Mouse (Mus musculus): ENCODE measurements at regions not wholly inside any gene's neighbourhood (a gene's known extent, or its start where the extent isn't known, plus 50 kb on each side); places are given as distances from the start of the nearest gene placed in this dataset.

DNA sequence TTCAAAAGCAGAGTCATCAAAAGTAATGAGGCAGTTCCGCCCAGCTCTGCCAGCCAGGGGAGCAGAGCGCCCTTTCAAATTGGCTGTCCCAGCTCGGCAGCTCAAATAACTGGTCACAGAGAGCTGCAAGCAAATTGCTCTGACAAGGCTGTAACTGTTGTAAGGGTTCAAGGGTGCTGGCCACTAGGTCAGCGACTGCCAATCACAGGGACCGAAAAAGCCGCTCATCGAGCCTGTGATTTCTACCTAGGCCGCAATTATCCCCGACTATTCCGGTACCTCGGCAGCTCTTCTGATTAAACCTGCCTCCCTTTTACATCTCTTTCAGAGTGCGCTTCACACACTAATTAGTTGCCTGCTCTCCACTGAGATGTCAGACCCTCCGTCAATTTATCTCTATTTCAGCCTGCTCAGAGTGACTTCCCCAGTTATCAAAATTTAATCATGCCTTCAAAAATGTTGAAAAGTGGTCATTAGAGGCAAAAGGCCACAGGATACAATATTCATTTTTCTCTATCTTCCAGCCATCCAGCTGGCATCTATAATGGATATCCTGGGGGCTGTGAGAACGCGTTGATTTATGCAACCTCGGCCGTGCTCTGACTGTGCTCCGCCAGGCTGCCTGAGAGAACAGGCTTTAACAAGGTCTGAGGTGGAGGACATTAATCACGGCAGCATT, 606.7 kb downstream of the Psat1 start:
- DNase-seq (ENCODE audit: low read depth, low spot score), result no peak
- WGBS, result 64% methylated on average over 19 of the region's 19 CpGs

DNA sequence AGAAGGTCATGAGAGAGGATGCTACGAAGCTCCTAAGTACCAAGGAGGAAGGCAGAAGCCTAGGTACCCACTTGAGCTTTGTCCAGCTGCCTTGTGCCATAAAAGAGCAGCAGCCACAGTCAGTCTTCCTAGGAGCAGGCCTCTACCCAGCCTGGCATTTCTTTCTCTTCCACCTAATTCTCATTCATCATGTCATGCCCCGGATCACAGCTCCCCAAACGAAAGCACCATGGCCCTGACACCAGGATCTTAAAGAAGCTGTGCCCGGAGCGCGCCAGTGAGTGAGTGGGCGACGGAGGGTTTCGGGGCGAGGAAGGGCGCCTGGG, 607.2 kb downstream of the Psat1 start:
- 59% methylated on average over 11 of the region's 11 CpGs for WGBS
- no peak for DNase-seq (ENCODE audit: low read depth, low spot score)

DNA sequence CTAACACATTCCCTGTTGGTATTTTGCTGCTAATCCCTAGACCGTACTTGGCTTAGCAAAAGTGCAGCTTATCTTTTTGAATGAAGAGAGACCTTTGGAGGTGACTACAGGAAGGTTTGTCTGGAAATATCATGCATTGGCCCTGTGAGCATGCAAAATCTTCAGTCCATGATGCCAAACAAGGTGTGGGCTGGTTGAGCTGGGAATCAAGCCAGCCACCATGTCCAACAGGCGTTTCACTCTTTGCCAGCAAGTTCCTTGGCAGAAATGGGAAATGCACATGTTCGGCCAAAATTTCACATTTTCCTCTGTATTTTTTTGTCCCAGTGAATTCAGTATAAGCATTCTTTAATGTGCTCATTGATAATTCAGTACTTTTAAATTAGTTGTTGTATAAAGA, 617.0 kb downstream of the Psat1 start:
- DNase-seq (ENCODE audit: low read depth, low spot score), result no peak
- 82% methylated on average over 3 of the region's 3 CpGs for WGBS

DNA sequence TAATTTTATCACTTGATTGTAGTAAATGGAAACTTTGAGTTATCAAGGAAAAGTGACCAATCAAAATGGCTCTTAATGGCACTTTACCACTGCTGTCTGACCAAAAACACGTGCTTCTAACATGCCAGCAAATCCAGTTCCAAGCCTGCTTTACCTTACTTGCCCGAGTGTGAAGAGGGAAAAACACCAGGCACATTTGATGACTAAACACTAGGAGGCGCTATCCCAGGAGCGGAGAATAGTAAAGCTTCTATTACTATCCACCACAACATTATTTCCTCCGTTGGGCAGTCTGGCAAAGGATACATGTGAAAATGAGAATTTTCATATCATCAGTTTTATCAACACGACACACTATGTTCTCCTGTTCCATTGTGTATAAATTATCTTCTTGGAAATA, 647.7 kb downstream of the Psat1 start:
- no peak for DNase-seq (ENCODE audit: low read depth, low spot score)
- WGBS, result 45% methylated on average over 6 of the region's 6 CpGs

DNA sequence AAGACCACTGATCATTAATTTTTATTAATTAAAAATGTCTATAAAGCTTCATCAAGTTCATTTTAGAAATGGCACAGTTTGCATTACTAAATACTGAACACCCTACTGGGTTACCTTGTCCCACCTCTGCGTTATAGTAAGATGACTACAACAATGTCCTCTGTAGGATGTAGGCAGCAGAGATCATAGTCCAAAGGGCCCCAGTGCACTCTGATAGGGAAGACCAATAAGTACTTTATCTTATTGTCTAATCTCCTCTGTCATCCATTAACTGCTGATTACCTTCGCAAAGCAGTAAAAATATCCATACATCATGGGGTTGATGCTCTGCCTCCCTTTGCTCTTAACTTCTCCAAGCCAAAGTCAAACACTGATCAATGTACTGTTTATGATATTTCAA, 662.1 kb downstream of the Psat1 start:
- no peak for DNase-seq (ENCODE audit: low read depth, low spot score)
- WGBS, result 52% methylated on average over 2 of the region's 2 CpGs

DNA sequence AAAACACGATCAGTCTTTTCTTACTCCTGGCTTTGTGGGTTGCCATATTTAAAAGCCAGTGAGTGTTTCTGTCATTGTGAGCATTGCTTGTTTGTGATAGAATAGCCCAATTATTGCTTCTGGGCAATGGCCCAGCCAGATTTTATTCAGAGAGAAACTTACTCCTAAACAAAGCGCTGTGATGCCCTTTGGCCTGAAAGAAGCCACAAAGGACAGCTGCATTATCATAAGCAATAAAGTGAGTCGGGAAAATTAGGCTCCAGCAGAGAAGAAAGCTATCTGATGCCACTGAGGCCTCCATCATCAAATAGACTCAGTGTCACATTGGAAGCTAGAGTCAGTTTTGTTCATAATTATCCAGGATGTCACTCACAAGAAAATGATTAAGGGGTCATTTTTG, 644.9 kb upstream of the Tle4 start:
- no peak for DNase-seq (ENCODE audit: low read depth, low spot score)
- WGBS, result 52% methylated on average over 3 of the region's 3 CpGs

DNA sequence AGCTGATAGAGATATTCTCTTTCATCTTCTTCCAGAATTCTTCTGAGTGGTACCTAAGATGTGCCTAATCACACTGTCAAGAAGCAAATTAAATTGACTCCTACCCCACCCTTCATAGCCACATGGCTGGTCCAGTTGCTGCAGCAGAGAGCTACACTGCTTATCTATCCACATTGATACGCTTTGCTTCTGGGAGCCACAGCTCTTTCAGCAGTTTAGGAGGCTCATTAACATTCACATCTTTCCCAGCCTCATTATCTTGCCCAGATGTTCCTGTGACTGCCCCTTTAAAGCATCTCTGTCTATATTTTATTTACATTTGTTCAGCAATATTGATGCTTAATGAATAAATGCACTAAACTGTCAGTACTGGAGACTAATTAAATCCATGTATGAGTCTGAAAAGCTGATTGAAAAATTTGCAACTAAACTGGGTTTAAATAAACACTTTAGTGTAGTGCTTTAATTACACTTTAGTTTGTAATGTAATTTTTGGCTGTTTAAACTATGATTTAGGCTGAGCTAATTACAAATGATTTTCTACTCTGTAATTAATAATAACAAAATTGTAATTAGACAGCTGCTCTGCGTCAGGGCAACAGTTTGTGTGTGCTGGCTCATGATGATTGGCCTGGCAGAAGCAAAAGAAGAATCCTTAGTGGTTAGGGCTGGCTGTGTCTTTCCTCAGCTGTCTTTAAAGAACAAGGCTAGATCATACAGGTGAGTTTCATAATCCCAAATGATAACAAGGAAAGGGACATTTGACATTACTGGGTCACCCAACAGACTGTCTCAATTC, 632.5 kb upstream of the Tle4 start:
- DNase-seq (ENCODE audit: low read depth, low spot score), result no peak
- 66% methylated on average over 2 of the region's 2 CpGs for WGBS

DNA sequence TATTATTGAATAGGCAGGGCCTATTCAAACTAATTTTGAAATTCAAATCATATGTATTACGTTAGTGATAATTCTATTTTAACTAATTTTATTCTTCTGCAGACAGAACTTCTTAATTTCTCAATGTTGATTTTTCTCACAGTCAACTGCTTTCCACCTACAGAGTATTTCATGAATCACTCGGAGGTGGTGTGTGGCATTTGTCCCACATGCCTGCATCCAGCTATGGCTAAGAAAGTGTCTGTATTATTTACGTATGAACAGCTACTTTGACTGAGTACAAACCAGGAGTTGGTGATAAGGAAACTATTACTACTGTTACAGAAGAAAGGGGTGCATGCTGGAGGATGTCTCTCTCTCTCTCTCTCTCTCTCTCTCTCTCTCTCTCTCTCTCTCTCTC, 619.5 kb upstream of the Tle4 start:
- no peak for DNase-seq (ENCODE audit: low read depth, low spot score)
- 72% methylated on average over 3 of the region's 3 CpGs for WGBS

DNA sequence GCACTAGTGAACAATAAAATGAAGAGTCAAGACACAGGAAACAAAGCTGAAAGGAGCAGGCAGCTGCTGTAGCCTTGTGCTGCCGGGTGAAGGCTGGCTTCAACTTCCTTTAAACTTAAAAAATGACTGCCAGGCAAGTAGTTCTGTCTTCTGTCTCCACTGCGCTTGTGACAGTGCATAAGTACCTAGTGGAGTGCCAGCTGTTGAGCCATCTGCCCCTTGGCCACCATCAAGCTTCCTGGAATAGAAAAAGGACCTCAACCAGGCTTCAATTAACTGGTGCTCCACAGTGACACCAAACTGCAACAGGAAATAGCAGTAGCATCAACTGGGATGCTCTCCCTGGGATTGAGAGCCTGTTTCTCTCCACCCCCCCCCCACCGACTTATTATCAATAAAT, 616.8 kb upstream of the Tle4 start:
- WGBS, result 64% methylated on average over 3 of the region's 3 CpGs
- no peak for DNase-seq (ENCODE audit: low read depth, low spot score)

DNA sequence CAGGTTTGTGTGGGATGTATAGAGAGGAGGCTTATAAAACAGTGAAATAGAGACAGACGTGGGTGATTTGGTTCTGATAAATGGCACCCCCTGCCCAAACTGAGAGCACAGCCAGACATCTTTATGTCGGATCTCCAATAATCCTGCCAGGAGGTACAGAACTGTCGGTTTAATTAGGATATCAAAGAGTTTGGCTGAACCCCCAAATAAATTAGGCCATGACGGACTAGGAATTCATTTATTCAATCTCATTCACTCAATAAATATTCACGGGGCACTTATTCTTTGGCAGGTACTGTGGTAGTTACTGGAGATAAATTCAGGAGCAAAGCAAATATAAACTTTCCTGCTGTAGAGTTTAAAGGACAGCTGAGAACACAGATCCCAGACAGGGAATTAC, 615.0 kb upstream of the Tle4 start:
- DNase-seq (ENCODE audit: low read depth, low spot score), result no peak
- 46% methylated on average over 5 of the region's 5 CpGs for WGBS

DNA sequence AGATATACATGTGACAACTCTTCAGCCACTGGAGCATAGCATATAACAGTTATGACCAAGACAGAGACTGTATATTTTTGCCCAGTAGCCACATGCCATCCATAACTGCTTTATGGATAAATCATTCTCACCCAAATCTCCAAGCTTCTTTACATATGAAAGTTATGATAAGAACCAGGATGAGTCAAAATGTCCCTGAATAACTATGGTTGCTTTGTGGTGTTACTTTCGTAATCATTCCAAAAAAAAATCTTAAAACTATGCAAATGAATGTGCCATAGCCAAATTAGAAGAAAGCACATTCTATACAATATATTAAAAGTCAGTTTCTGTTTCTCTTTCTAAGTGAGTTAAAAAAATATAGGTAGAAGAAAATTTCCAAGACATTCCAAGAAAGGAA, 605.2 kb upstream of the Tle4 start:
- no peak for DNase-seq (ENCODE audit: low read depth, low spot score)
- 81% methylated on average over 1 of the region's 1 CpGs for WGBS

DNA sequence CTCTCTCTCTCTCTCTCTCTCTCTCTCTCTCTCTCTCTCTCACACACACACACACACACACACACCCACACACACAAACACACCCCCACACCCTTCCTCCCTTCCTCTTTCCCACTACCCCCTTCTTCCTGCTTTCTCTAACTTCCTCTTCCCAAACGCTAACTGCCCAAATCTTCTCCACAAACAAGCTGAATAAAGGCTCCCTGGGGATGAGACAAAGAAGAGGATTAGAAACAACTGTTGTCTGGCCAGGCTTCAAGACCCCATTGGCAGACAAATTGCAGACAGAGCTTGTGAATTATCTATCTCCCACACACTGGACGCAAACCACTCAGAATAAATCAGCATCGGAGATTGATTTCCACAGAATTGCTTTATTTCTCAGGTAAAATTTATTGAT, 603.4 kb upstream of the Tle4 start:
- DNase-seq (ENCODE audit: low read depth, low spot score), result no peak
- 49% methylated on average over 3 of the region's 3 CpGs for WGBS

DNA sequence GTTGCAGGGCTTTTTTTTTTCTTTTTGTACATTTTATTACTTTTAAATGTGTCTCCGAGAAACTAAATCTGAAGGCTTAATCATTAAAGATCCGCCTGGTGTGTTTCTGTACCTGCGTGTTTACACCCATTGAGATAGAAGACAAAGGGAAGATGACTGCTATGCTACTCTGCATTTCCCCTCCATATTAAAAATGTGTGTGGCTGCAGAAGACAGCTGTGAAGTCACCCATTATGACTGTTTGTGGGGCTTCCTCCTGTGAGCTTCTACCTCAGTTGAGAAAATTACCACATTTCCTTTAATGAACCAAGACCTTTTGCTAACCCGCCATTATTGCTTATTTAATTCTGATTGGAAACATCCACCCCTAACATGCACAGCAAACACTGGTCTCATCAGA, 602.9 kb upstream of the Tle4 start:
- DNase-seq (ENCODE audit: low read depth, low spot score), result no peak
- WGBS, result 51% methylated on average over 4 of the region's 4 CpGs

DNA sequence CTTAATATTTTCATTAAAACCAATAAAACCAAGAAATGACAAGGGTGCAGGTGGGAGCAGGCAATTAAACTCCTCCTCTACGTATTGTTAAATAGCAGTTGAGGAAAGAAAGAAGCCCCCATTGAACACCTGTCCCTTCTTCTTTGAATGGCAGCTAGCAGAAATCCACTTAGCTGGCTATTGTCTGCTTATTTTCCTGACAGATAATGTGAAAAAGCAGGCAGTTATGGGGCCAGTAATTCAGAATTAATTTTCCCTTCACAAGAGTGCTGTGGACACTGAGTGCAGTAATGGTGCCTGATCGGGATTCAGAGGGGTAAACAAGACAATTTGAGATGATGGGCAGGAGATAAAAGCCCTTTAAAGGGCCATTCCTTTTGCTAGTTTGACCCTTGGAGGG, 602.5 kb upstream of the Tle4 start:
- 62% methylated on average over 2 of the region's 2 CpGs for WGBS

DNA sequence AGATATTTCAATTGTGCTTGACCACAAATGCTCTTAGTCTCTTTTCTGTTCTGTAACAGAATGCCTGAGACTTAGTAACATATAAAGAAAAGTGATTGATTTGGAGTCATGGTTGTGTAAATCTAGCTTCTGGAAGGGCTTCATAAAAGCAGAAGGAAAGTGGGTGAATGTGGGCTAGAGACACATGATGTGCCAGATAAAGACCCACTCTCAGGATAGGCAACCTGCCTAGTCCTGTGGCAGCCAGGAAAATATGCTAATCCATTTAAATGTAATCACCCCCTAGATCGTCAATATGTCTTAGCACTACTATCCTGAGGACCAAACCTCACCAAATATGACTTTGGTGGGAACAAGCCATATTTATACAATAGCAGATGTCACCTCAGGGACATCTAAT, 601.8 kb upstream of the Tle4 start:
- no peak for DNase-seq (ENCODE audit: low read depth, low spot score)
- WGBS, result 66% methylated on average over 1 of the region's 1 CpGs

More for the DNA sequence above, 602.5 kb upstream of the Tle4 start:
- no peak for DNase-seq (ENCODE audit: low read depth, low spot score)

DNA sequence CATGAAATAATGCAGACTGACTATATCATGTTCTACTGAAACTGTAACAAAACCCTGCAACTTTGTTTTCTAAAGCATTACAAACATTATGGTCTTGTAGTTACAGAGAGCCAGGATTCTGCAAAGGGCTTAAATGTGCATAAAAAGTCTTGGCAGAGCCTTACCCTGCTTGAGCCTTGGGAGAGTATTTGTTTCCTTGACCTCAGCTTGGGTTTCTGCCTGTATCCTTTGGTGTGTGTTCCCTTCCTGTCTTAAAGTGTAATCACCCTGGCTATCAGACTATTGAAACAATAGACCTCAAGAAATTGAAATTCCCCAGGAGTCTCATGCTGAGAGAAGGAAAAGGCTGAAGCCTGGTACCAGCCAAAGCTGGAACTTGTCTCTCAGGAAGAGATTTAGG, 577.4 kb upstream of the Tle4 start:
- no peak for DNase-seq (ENCODE audit: low read depth, low spot score)

DNA sequence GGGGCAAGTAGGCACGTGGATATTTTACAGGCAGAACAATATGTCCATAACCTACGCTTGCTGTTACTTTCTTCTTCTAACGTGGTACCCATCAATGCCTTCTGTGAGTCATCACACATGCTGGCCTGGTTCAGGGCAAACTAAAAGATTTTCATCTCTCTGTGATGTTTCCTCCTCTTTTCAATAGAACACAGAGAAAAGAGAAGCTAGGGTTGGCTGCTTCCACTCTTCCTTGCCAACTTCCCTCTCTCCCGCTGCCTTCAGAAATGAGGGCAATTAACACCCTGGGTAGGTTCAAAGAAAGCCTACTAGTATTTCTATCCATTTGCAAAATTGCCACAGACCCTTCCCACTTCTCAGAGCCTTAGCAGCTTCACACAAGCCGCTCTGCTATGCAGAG, 575.5 kb upstream of the Tle4 start:
- no peak for DNase-seq (ENCODE audit: low read depth, low spot score)
- 47% methylated on average over 5 of the region's 5 CpGs for WGBS

DNA sequence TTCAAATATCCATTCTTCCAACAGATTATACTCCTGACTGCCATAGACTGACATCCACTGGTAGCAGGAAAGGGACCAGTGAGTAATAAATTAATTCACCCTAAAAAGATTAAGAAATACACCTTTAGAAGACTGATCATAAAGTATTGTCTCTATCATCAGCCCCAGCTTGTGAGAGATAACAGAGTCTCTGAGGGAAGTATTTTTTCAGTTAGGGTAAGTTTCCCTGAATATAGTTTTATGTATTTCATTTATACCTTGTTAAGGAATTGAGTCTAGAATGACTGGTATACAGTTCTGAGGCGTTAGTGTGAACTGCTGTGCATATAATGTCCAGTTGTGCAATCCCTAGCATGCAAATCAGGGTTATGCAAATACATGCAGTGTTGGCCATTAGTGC, 569.3 kb upstream of the Tle4 start:
- 65% methylated on average over 1 of the region's 1 CpGs for whole genome bisulfite sequencing
- DNase-seq (ENCODE audit: low read depth, low spot score), result no peak

DNA sequence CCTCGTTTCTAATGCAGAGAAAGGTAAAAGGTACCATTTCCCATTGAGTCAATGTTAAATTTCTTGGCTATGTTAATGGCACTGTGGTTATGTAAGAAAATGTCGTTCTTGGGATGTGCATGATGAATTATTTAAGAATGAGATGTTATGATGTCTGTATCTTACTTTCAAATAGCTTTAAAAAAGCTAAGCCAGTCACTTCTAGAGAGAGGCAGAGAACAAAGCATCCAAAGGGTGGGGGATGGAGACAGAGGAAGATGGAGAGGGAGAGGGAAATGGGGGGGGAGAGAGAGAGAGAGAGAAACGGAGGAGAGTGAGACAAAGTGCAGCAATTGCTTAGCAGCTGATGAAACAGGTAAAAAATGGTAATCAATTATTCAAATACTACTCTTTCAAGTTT, 562.8 kb upstream of the Tle4 start:
- WGBS, result 43% methylated on average over 3 of the region's 3 CpGs
- no peak for DNase-seq (ENCODE audit: low read depth, low spot score)

DNA sequence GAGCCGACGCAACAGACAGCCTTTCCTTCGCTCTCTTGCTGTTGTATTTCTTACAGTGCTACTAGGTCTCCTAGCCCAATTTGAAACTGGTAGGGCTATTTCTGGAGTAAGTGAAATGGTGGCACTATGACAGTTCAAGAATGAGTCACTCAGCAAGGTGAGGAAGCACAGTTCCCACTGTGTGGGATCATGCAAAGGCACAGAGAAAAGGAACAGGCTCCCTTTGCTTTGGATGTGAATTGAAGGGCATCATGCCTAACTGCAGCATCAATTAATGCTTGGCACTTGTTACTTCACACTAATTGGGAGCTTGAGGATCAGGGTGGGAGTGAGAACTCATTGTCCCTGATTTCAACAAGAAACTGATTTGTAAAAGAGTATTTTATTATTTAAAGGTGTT, 560.8 kb upstream of the Tle4 start:
- 97% methylated on average over 3 of the region's 3 CpGs for WGBS

DNA sequence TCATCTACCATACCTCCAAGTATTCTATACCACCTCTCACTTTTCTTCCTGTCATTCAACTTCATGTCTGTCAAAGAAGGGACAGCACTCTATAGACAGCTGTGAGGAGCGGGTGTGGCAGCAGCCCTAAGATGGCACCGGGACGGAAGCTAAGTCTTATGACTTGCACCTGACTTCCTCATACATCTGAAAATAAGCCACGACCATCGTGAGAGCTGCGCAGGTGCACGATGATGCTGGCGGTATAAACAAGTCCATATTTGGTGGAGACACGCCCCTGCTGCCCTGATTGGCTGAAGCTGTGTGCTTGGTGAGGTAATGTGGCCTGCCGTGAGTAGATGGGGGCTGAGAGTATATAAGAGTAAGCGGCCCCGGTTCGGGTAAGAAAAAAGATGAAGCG, 560.3 kb upstream of the Tle4 start:
- no peak for DNase-seq (ENCODE audit: low read depth, low spot score)
- WGBS, result 84% methylated on average over 14 of the region's 14 CpGs

More for the DNA sequence above, 560.8 kb upstream of the Tle4 start:
- no peak for DNase-seq (ENCODE audit: low read depth, low spot score)

DNA sequence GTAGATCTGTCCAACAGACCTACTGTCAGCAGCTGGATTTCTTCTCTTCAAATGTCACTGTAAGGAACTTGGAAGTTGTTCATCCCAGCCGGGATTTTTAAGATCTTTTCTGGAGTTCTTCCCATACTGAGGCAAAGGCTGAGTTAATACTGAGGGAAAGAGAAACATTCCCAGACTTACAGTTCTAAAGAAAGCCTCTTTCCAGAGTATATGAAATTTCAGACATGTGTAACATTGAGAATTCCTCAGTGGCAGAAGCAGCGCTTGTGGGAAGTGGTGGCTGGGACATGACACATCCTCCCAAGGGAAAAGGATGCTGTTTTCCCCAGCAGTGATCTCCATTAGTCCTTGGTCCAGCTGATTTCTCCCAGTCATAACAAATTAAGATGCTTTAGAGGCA, 556.8 kb upstream of the Tle4 start:
- 70% methylated on average over 2 of the region's 2 CpGs for WGBS
- DNase-seq (ENCODE audit: low read depth, low spot score), result no peak

Data from large intestine, adult 2 months (tissue).